Mouse (Mus musculus) frontal cortex, adult (tissue): Measurements from ENCODE around the gene Taok3.

Experiments used
- ATAC-seq: cut with Nextera tagmentation; 2 replicates; pipeline ENCODE4 v1.9.2; 2017; ENCODE audit warnings: mild to moderate bottlenecking, moderate library complexity, mixed read lengths; ENCODE audit not compliant: low TSS enrichment

The Taok3 gene

DNA sequence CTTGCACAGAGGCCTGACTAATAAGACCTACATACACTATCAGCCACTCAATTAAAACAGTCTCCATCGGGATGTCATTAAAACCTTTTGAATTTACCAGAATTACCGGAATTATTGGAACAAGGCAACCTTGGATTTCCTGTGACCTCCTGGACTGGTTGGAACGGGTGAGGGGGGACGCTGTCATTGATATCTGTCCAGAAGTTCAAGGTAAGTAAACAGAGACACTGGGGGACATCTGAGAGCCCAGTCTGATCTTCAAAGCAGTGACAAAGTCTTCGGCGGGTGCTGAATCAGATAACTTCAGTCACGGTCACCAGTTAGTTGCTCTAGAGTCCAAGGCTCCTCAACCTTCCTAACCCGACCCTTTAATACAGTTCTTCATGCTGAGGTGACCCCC, 175.1 kb downstream of the Taok3 start:
- no peak for ATAC-seq

DNA sequence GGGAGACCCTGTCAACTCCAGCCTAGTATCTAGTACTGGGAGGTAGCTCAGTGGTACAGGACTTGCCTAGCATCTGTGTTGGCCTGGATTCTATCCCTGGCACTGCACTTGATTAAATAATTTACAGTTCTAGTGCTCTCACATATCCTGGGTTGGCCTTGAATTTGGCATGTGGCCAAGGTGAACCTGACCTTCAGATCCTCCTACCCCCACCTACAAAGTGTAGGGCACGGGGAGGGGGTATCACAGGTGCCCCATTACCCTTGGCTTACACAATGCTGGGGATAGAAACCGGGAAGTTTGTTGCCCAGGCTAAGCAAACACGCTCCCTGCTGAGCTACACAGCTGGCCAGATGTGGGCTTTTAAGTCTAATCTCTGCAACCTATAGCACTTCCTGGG, 183.0 kb downstream of the Taok3 start:
- no peak for ATAC-seq

DNA sequence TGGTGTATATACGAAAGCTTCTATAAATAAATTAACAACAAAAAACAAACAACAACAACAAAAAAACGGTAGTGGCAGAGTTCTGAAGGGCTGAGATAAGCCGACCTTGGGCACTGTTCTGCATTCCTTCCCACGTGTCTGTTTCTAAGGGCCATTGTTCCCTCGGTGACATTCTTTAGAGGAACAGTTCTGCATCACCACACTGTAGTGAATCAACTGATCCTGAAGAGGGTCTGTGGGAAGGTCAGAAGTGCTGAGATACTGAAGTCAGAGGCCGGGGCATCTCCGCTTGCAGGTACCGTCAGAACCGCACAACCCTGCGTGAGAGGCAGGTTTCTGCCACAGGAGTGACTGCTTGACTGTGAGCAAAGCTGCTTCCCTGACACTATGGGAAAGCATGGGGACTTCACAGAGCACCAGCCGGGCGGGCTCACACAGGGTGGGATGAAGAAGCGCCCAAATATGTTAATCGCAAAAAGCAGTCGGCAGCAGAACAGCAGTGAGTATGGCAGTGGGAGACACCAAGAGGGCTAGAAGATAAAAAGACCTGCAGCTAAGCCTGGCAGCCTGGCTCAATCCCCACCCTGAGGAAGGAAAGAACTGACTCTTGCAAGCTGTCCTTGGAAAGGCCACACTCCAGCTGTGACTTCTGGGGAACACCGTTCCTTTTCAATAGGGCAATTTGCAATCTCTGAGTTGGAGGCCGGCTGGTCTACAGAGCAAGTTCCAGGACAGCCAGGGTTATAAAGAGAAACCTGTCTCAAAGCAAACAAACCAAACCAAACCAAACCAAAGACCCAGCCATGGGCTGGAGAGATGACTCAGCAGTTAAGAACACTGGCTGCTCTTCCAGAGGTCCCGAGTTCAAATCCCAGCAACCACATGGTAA, 184.0 kb downstream of the Taok3 start:
- ATAC-seq, result no peak

GRCm38 (mm10) chr5:117304947-117305346, 185.0 kb downstream of the Taok3 start:
- peak; percentile 64; the same call in 1 of the 2 replicates for ATAC-seq

- no peak for ATAC-seq
These were observed 185.8 kb downstream of the Taok3 start for GRCm38 (mm10) chr5:117305754-117306153.

- ATAC-seq, result no peak
These were observed 186.9 kb downstream of the Taok3 start for GRCm38 (mm10) chr5:117306826-117307225.

DNA sequence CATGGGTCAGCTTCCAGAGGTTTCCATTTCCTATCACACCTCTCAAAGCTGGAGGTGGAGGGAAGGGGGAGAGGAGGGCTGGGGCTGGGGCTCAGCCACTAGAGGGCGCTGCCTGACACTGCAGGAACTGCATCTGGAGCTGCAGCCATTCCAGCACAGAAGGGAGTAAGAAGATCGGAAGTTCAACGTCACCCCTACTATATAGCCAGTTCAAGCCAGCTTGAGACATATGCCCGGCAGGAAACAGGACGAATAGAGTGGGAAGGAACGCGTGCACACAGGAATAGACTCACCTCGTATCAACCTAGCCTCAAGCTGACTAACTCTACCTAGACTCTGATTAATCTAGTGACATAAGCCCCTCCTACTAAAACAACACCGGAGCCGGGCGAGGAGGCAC, 187.8 kb downstream of the Taok3 start:
- peak; percentile 50; the same call in 1 of the 2 replicates for ATAC-seq

DNA sequence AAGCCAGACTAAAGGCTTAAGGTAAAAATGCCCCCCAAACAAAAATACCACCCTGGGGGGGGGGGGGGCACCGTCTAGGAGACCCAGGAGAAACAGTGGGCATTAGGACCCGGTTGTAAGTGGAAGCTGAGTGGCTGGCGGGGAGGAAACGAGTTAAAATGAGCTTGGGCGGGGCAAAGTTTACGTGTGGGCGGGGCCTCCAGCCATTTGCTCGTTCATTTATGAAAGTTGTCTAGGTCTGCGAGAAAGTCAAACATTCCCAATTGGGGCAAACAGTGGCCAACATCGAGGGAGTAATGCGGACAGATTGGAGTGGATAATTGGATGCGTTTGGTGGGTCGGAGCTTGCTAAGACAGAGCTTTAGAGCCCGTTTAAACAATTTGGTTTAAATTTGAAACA, 193.5 kb downstream of the Taok3 start:
- no peak for ATAC-seq

DNA sequence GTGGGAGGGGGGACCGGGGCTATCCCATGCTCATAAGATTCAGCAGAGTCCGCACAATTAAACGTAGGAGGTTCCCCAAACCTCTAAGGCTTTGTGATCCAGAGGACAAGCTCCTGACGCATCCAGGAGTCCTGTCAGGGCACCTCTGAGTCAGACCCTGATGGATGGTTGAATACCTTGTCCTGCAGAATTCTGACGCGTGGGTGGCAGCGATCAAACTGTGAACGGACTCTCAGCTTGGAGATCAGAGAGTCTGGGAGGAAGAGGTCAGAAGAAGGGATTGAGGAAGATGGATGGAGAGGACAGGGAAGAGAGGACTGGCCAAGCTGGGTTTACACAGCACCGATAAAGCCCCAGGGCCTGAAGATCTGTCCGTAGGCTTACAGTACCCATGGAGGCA, 194.0 kb downstream of the Taok3 start:
- ATAC-seq, result no peak

DNA sequence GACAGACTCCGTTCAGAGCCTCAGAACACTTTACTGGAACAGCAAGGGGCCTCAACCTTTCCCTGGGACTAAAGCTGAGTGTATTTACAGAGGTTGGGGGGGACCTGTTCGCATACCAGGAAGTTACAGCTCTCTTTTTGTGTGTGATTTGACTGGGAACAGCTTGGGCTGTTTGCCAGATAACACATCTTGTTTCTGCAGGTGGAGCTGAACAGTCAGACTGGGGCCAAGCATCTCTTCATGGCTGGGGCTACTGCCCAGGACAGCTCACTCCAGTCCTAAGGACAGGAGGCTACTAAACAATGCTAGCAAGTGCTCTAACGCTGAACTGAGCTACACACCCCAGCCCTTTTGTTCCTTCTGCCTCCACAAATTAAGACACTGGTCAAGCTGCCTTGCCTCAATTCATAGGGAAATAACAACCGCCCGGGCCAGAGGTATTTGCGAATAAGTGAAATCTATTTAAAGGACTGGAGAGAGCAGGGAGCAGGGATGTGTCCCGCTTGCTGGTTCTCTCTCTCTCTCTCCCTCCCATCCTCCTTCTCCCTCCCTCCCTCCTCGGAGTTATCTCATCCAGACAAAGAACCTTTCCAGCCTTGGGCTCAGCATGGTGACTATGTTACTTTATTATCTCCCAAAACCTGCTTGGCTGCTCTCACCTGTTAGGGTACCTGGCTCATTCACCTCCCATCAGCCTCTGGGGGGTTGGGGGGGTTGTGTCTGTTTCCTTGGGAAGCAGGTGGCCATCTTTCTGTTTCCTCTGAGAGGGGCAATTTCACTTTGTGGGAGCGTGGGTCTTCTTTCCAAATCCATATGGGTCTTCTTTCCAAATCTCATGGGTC, 194.9 kb downstream of the Taok3 start:
- ATAC-seq, result no peak

- peak; percentile 88 for ATAC-seq
These were observed 199.1 kb downstream of the Taok3 start, which contains the start of gene Vsig10 for GRCm38 (mm10) chr5:117318741-117319629. Gene Vsig10 (plus strand): TSS chr5:117319083.

- no peak for ATAC-seq
These were observed 203.8 kb downstream of the Taok3 start for GRCm38 (mm10) chr5:117323751-117324150.
